Mouse (Mus musculus) urinary bladder, adult 2 months (tissue): ENCODE data around the gene Lmf1. TPM values are rescaled to one million over a fixed set of nuclear protein-coding genes. Genes with fewer than 3 reads are reported as not detected.

Experiments
- DNase-seq: peaks from one replicate; pipeline ENCODE4 v3.0.0; 2022; ENCODE audit warnings: low spot score
- polyA plus RNA-seq: library from polyadenylated mRNA; depleted of rRNA; stranded (reverse); fragments of >200 nt; gene quantifications from 2 replicates; pipeline ENCODE4 v1.2.3, GENCODE M21; 2012; rRNA removed

Gene Lmf1
- polyA plus RNA-seq, 1 experiment = 12.5 TPM

GRCm38 (mm10) chr17:25700863-25701496, 122.1 kb downstream of the Lmf1 start:
- no peak for DNase-seq

- no peak for DNase-seq
Observed at GRCm38 (mm10) chr17:25709994-25710393, 131.1 kb downstream of the Lmf1 start.

- DNase-seq = no peak
Observed at GRCm38 (mm10) chr17:25711136-25711535, 132.3 kb downstream of the Lmf1 start.

Other genes with a start within 250 kb of the Lmf1 start
- gene Tpsab1, start 233.5 kb upstream of the Lmf1 start, polyA plus RNA-seq = 0.28 and 0.37 TPM in 2 replicates
- gene Tpsb2, start 212.8 kb upstream of the Lmf1 start, polyA plus RNA-seq = 7.2 and 9.2 TPM in 2 replicates
- 0.22 and 0.40 TPM in 2 replicates for gene Tpsg1, start 209.8 kb upstream of the Lmf1 start, polyA plus RNA-seq
- gene Cacna1h, start 145.3 kb upstream of the Lmf1 start, polyA plus RNA-seq = 28.6 and 59.3 TPM in 2 replicates
- 0.12 and 0.15 TPM in 2 replicates for gene Tekt4, start 124.5 kb upstream of the Lmf1 start, polyA plus RNA-seq
- gene Sstr5, start 81.8 kb upstream of the Lmf1 start, polyA plus RNA-seq = 0.06 TPM in 1 of 2 replicates, not detected in the other
- gene Sox8, start 8.4 kb upstream of the Lmf1 start, polyA plus RNA-seq = 1.2 and 1.5 TPM in 2 replicates
- not detected in 2 replicates for gene Gng13, start 138.1 kb downstream of the Lmf1 start, polyA plus RNA-seq
- gene Chtf18, start 148.3 kb downstream of the Lmf1 start, polyA plus RNA-seq = 2.2 TPM in 2 replicates
- gene Rpusd1, start 148.6 kb downstream of the Lmf1 start, polyA plus RNA-seq = 16.2 and 21.7 TPM in 2 replicates
- 0.73 and 1.1 TPM in 2 replicates for gene Mslnl, start 157.0 kb downstream of the Lmf1 start, polyA plus RNA-seq
- 11.1 and 29.7 TPM in 2 replicates for gene Msln, start 175.3 kb downstream of the Lmf1 start, polyA plus RNA-seq
- 24.8 and 26.1 TPM in 2 replicates for gene Narfl, start 194.7 kb downstream of the Lmf1 start, polyA plus RNA-seq
- 47.5 and 66.1 TPM in 2 replicates for gene Haghl, start 206.6 kb downstream of the Lmf1 start, polyA plus RNA-seq
- 0.06 and 0.18 TPM in 2 replicates for gene Ccdc78, start 207.5 kb downstream of the Lmf1 start, polyA plus RNA-seq
- gene Fam173a, start 213.8 kb downstream of the Lmf1 start, polyA plus RNA-seq = 96.2 and 131 TPM in 2 replicates
- gene AC134908.4, start 216.6 kb downstream of the Lmf1 start, polyA plus RNA-seq = not detected in 2 replicates
- gene Metrn, start 218.1 kb downstream of the Lmf1 start, polyA plus RNA-seq = 15.4 and 16.5 TPM in 2 replicates
- gene Fbxl16, start 230.0 kb downstream of the Lmf1 start, polyA plus RNA-seq = 5.0 and 6.9 TPM in 2 replicates
- gene Wdr24, start 244.5 kb downstream of the Lmf1 start, polyA plus RNA-seq = 23.2 and 27.6 TPM in 2 replicates
- gene Jmjd8, start 249.8 kb downstream of the Lmf1 start, polyA plus RNA-seq = 55.9 and 60.7 TPM in 2 replicates